Mouse (Mus musculus) liver, embryonic 14.5 days (tissue): Measurements from ENCODE around the gene Fras1.

Experiments used
- CTCF ChIP-seq: IDR thresholded peaks from 2 replicates; pipeline ENCODE4 v1.5.1; 2016; ENCODE audit warnings: antibody characterized with exemption, low read depth, control low read depth
- EP300 ChIP-seq: IDR thresholded peaks from 2 replicates; pipeline ENCODE4 v1.6.1; 2016; ENCODE audit warnings: antibody characterized with exemption, low read depth

DNA sequence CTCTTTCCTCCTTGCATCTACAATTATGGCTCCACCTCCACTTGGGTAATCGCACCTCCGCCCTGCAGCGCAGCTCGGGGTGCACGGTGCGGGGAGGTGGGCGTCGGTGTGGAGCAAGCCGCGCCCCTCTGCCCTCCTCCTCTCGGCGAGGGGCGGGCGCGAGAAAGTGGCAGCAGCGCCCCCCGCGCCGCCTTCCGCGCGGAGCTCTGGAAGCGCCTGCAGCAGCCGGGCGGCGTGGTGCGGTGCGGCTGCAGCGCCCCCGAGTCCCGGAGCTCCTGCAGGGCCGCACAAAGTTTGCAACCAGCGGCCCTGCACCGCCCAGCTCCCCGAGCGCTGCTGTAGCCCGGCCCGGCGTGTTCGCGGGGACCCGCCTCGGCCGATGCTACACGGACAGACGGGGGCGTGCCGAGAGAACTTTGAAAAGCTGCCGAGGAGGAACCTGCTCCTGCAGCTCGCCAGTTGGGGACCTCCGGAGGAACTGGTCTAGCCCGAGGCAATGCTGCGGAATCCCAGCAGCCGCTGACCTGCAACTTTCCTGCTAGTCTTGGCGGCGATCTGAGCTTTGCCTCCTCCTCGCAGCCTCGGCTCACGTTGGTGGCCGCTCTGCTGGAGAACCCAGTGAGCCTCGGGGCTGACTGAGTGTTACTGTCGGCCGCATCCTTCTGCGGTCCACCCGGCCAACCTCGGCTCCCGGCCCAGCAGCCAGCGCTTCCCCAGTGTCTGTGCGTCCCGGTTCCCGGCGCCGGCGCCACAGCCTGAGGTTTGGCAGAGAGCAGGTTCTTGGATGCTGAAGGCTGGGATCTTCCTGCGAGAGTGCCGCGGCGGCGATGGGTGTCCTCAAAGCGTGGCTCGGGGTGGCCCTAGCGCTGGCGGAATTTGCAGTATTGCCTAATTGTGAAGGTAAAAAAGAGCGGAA, 489 bp downstream of the Fras1 start:
- TF ChIP-seq CTCF: no peak
- TF ChIP-seq EP300: no peak
